9 mouse cellular contexts compared by ENCODE assay signal in the genomic region with DNA sequence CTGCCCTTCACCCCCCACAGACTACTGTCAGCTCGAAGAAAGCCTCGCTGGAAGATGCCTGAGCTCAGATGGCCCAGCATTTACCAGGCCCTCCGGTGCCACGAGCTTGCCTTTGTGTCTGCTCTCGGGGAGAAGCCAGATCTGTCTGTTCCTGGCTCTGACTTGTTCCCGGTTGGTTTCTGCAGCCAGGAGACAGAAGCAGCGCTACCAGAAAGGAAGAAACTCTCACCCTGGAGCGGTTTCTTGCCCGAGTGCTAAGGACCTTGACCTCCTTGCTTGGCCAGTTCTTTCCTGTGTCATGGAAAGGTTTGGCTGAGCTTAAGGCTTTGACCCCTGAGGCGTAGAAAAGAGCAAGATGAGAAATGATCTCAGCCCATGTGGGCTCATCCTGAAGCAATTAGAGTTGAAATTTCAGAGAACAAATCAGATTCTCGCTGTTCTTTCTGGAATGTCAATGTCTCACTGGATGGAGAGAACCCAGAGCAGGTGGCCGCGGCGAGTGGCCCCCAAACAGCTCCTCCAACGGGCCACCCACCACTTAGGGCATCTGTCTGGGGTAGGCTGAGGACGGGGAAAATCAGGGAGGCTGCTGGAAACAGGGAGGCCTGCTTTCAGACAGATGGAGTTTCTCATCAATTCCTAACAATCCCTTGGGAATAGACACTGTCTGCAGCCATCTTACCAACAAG. TPM values are rescaled to one million over a fixed set of nuclear protein-coding genes. Genes with fewer than 3 reads are reported as not detected.
DNase-seq lines count a peak whose midpoint lies in the region; ATAC-seq lines count a peak whose summit lies in the region.
"Had no signal": no experiment of that assay in that cellular context is flagged by ENCODE, and none has a peak within 500 bp of the region (broad histone marks: within the 10 kb centered on the region; RNA-seq: fewer than 3 reads in every experiment).

No protein-coding gene starts in this region.

- no peak overlapping the region for H3K4me3 ChIP-seq in forebrain, embryonic 10.5 days
- no peak overlapping the region for H3K4me3 ChIP-seq in forebrain, embryonic 11.5 days (ENCODE audit: low read depth, low read length)
- H3K4me3 ChIP-seq: liver, embryonic 15.5 days had no signal

- 73% methylated on average over 16 of the region's 16 CpGs for WGBS in forebrain, embryonic 10.5 days
- 70% methylated on average over 16 of the region's 16 CpGs for WGBS in forebrain, embryonic 11.5 days

- no peaks in the 10 kb centered on the region for H3K27me3 ChIP-seq in forebrain, embryonic 10.5 days (ENCODE audit: poor library complexity, severe bottlenecking)
- H3K27me3 ChIP-seq in forebrain, embryonic 11.5 days (ENCODE audit: control insufficient read depth, insufficient read depth, low read length), result no peaks in the 10 kb centered on the region
- H3K27me3 ChIP-seq: liver, embryonic 15.5 days had no signal

- H3K36me3 ChIP-seq in forebrain, embryonic 10.5 days (replicated peaks), result peaks cover 40% of the 10 kb centered on the region
- no peaks in the 10 kb centered on the region; the same call in 1 of the 2 replicates for H3K36me3 ChIP-seq in forebrain, embryonic 11.5 days (ENCODE audit: control insufficient read depth, insufficient read depth, low read length)

- no peak overlapping the region for H3K4me2 ChIP-seq in forebrain, embryonic 11.5 days (ENCODE audit: low read depth, low read length, severe bottlenecking)
- H3K4me2 ChIP-seq: liver, embryonic 15.5 days had no signal

- H3K27ac ChIP-seq in forebrain, embryonic 10.5 days, result peak overlapping the region; percentile 36; the same call in 1 of the 2 replicates
- no peak overlapping the region for H3K27ac ChIP-seq in forebrain, embryonic 11.5 days (ENCODE audit: low read depth, low read length)
- H3K27ac ChIP-seq: liver, embryonic 15.5 days had no signal

- H3K4me1 ChIP-seq in forebrain, embryonic 10.5 days, result peaks cover 13% of the 10 kb centered on the region; the same call in 1 of the 2 replicates
- H3K4me1 ChIP-seq in forebrain, embryonic 11.5 days (replicated peaks; ENCODE audit: control insufficient read depth, insufficient read depth, low read length), result no peaks in the 10 kb centered on the region
- H3K4me1 ChIP-seq: liver, embryonic 15.5 days had no signal

- no peaks in the 10 kb centered on the region for H3K9me3 ChIP-seq in forebrain, embryonic 10.5 days
- H3K9me3 ChIP-seq in forebrain, embryonic 11.5 days (ENCODE audit: control insufficient read depth, low read length), result no peaks in the 10 kb centered on the region
- H3K9me3 ChIP-seq: liver, embryonic 15.5 days had no signal

- no peak for ATAC-seq in forebrain, embryonic 11.5 days (replicated peaks; ENCODE audit: low FRiP score)

- DNase-seq in forebrain, embryonic 10.5 days (ENCODE audit: extremely low spot score, low spot score), result no peak
- DNase-seq in forebrain, embryonic 11.5 days (ENCODE audit: low spot score), result no peak
- peak; percentile 27 for DNase-seq in testis, postnatal 14 days (ENCODE audit: low spot score)
- no peak for DNase-seq in testis, postnatal 10 days (ENCODE audit: low spot score)
- DNase-seq in kidney, postnatal 25 days, result peak; percentile 58 to 82
- DNase-seq in yolk sac, embryonic 10.5 days (ENCODE audit: low spot score), result peak; percentile 45
- DNase-seq in right cerebral cortex, postnatal 4 days, result no peak
- no peak for DNase-seq in spleen, postnatal 36 days (ENCODE audit: low spot score in 2 of 2)

- H3K9ac ChIP-seq in forebrain, embryonic 11.5 days (ENCODE audit: low read length), result no peak overlapping the region
- H3K9ac ChIP-seq: liver, embryonic 15.5 days had no signal

RNA-seq across cellular contexts. Expression of gene Hsph1, which starts 24.6 kb away (rescaled TPM):
- polyA plus RNA-seq in forebrain, embryonic 10.5 days (2016; fragmentation: Nextera tagmentation; extraction: Ambion mirVana), result 126 and 138 TPM in 2 replicates
- 144 TPM in 2 replicates for polyA plus RNA-seq in forebrain, embryonic 11.5 days (2014; fragmentation: Nextera tagmentation; extraction: Ambion mirVana)

Comparison
In these comparisons a context has a peak if more than half of its experiments do, and no peak if none do; other contexts are left out.
1. DNase-seq: peak in testis, postnatal 14 days (single experiment), kidney, postnatal 25 days (2 of 2) and yolk sac, embryonic 10.5 days (single experiment); none in forebrain, embryonic 10.5 days (single experiment), forebrain, embryonic 11.5 days (single experiment), testis, postnatal 10 days (single experiment), right cerebral cortex, postnatal 4 days (single experiment) and spleen, postnatal 36 days (0 of 2).